Mouse (Mus musculus): ENCODE results near the gene Exo5.

GRCm38 (mm10) chr4:120882002-120882625, 42.7 kb downstream of the Exo5 start:
- TF ChIP-seq CTCF (IDR thresholded peaks at IDR 0.05; ENCODE audit: borderline replicate concordance, control insufficient read depth, extremely low read depth, insufficient read depth, low read length, poor library complexity) (no peak), POLR2A (IDR thresholded peaks at IDR 0.05; ENCODE audit: control insufficient read depth, extremely low read depth, insufficient read depth, low read length, poor library complexity) (no peak)

Data from thymus, adult 2 months (tissue).